In the genomic region with DNA sequence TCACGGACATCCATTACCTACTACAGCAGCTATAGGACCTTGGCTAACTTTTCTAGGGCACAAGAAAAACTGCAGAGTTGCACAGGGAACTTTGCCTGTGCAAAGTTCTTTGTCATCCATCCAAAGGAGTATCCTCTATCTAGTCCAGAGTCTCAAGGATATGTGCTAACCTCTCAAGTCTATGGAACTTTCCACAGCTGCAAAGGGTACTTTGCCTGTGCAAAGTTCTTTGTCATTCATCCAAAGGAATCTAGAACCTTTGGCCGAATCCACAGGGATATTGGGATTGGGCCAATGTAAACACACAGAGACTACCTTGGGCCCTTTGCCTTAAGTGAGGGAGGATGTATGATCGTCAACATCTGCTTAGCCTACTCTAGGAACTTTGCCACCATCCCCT, we compare ENCODE assay signal across 24 mouse cellular contexts.
A peak's percentile ranks its signal among the peaks of the same experiment; 100 is the strongest.
DNase-seq lines count a peak whose midpoint lies in the region; ATAC-seq and TF ChIP-seq lines count a peak whose summit lies in the region.
"Had no signal": no experiment of that assay in that cellular context is flagged by ENCODE, and none has a peak within 500 bp of the region (broad histone marks: within the 10 kb centered on the region; RNA-seq: fewer than 3 reads in every experiment).

No protein-coding gene starts in this region.

- H3K27me3 ChIP-seq in kidney, embryonic 14.5 days (ENCODE audit: control insufficient read depth, insufficient read depth, low read length), result no peaks in the 10 kb centered on the region
- no peaks in the 10 kb centered on the region for H3K27me3 ChIP-seq in liver, adult 2 months (ENCODE audit: control insufficient read depth, insufficient read depth, low read length)
- H3K27me3 ChIP-seq in liver, embryonic 11.5 days (replicated peaks; ENCODE audit: control insufficient read depth, insufficient read depth, low read length), result no peaks in the 10 kb centered on the region
- H3K27me3 ChIP-seq: CH12.LX; embryonic facial prominence, embryonic 12.5 days; forebrain, embryonic 13.5 days; forebrain, embryonic 15.5 days; Patski had no signal

- H3K36me3 ChIP-seq in kidney, embryonic 14.5 days (ENCODE audit: control insufficient read depth, insufficient read depth, low read length), result no peaks in the 10 kb centered on the region
- H3K36me3 ChIP-seq in liver, adult 2 months (ENCODE audit: control insufficient read depth, insufficient read depth, low read length), result no peaks in the 10 kb centered on the region
- H3K36me3 ChIP-seq in liver, embryonic 11.5 days (ENCODE audit: control insufficient read depth, insufficient read depth, low read length), result no peaks in the 10 kb centered on the region
- H3K36me3 ChIP-seq: embryonic facial prominence, embryonic 10.5 days; embryonic facial prominence, embryonic 12.5 days; forebrain, embryonic 15.5 days; G1E had no signal

- no peak overlapping the region for H3K27ac ChIP-seq in kidney, embryonic 14.5 days (ENCODE audit: low read depth, low read length)
- H3K27ac ChIP-seq in liver, adult 2 months (replicated peaks; ENCODE audit: insufficient read depth, low read depth, low read length), result no peak overlapping the region
- H3K27ac ChIP-seq in liver, embryonic 11.5 days (ENCODE audit: low read depth, low read length), result no peak overlapping the region
- H3K27ac ChIP-seq: embryonic facial prominence, embryonic 10.5 days; embryonic facial prominence, embryonic 12.5 days; forebrain, embryonic 13.5 days; forebrain, embryonic 15.5 days had no signal

- no peak overlapping the region for H3K4me3 ChIP-seq in kidney, embryonic 14.5 days (ENCODE audit: low read length)
- no peak overlapping the region for H3K4me3 ChIP-seq in liver, adult 2 months (ENCODE audit: insufficient read depth, low read depth, low read length)
- no peak overlapping the region for H3K4me3 ChIP-seq in liver, embryonic 11.5 days (ENCODE audit: low read depth, low read length)
- H3K4me3 ChIP-seq: embryonic facial prominence, embryonic 10.5 days; embryonic facial prominence, embryonic 12.5 days; forebrain, embryonic 13.5 days; forebrain, embryonic 15.5 days had no signal

- DNase-seq in kidney, adult 11 months, result peak; percentile 12
- DNase-seq in kidney, adult 8-10 months, result peak; percentile 4 to 45
- DNase-seq in kidney, postnatal 25 days, result no peak
- DNase-seq in liver, adult 2 months (ENCODE audit: extremely low read depth, low read depth, low spot score), result peak; percentile 4
- no peak for DNase-seq in liver, embryonic 11.5 days (ENCODE audit: low spot score)
- DNase-seq: adrenal gland, adult 8-10 months; adrenal gland, postnatal 14 days; adrenal gland, postnatal 36 days; B cell, adult 2 months; cerebellum, adult 11-12 months; cerebellum, adult 2 months; cerebellum, adult 9-10 months; cerebellum, postnatal 10 days; cerebellum, postnatal 25 days had no signal

- no peak for TF ChIP-seq CTCF in liver, adult 2 months (IDR thresholded peaks at IDR 0.05; ENCODE audit: low read depth, low read length)

- ATAC-seq in kidney, embryonic 14.5 days (ENCODE audit: low FRiP score, low TSS enrichment), result no peak
- ATAC-seq in liver, embryonic 11.5 days (replicated peaks; ENCODE audit: low FRiP score), result no peak
- ATAC-seq: activated CD4-positive, CD25-positive, alpha-beta regulatory T cell, adult 4 months; CD4-positive, CD25-positive, alpha-beta regulatory T cell, adult 4 months; forebrain, embryonic 13.5 days; forebrain, embryonic 15.5 days; Patski had no signal

- H3K9me3 ChIP-seq in kidney, embryonic 14.5 days (ENCODE audit: control insufficient read depth, low read length), result no peaks in the 10 kb centered on the region
- no peaks in the 10 kb centered on the region for H3K9me3 ChIP-seq in liver, embryonic 11.5 days (ENCODE audit: control insufficient read depth, low read length)
- H3K9me3 ChIP-seq: embryonic facial prominence, embryonic 10.5 days; embryonic facial prominence, embryonic 12.5 days; forebrain, embryonic 13.5 days; forebrain, embryonic 15.5 days; G1E had no signal

- WGBS in kidney, embryonic 14.5 days, result 83% methylated on average over 3 of the region's 3 CpGs
- 44% methylated on average over 3 of the region's 3 CpGs for WGBS in liver, adult 2 months
- 75% methylated on average over 3 of the region's 3 CpGs for WGBS in liver, embryonic 11.5 days

- no peak overlapping the region for H3K4me2 ChIP-seq in kidney, embryonic 14.5 days (replicated peaks; ENCODE audit: low read depth, low read length)
- H3K4me2 ChIP-seq in liver, embryonic 11.5 days, result no peak overlapping the region
- H3K4me2 ChIP-seq: embryonic facial prominence, embryonic 12.5 days; forebrain, embryonic 13.5 days; forebrain, embryonic 15.5 days had no signal

- H3K4me1 ChIP-seq in kidney, embryonic 14.5 days (ENCODE audit: control insufficient read depth, insufficient read depth, low read length), result no peaks in the 10 kb centered on the region
- no peaks in the 10 kb centered on the region for H3K4me1 ChIP-seq in liver, adult 2 months (ENCODE audit: control insufficient read depth, insufficient read depth, low read length)
- H3K4me1 ChIP-seq in liver, embryonic 11.5 days (replicated peaks; ENCODE audit: control insufficient read depth, insufficient read depth, low read length), result no peaks in the 10 kb centered on the region
- H3K4me1 ChIP-seq: embryonic facial prominence, embryonic 10.5 days; embryonic facial prominence, embryonic 12.5 days; forebrain, embryonic 13.5 days; forebrain, embryonic 15.5 days had no signal

- no peak for TF ChIP-seq POLR2A in liver, adult 2 months (IDR thresholded peaks at IDR 0.05; ENCODE audit: extremely low read depth, insufficient read depth, low read length)

- no peaks in the 10 kb centered on the region for H3K79me2 ChIP-seq in liver, adult 2 months (ENCODE audit: control insufficient read depth, insufficient read depth, low read length)

- H3K9ac ChIP-seq in kidney, embryonic 14.5 days (ENCODE audit: low read depth, low read length), result no peak overlapping the region
- no peak overlapping the region for H3K9ac ChIP-seq in liver, adult 2 months (ENCODE audit: low read depth, low read length)
- H3K9ac ChIP-seq in liver, embryonic 11.5 days (ENCODE audit: low read depth, low read length), result no peak overlapping the region
- H3K9ac ChIP-seq: embryonic facial prominence, embryonic 12.5 days; forebrain, embryonic 13.5 days; forebrain, embryonic 15.5 days had no signal

Comparison
In these comparisons a context has a peak if more than half of its experiments do, and no peak if none do; other contexts are left out.
1. DNase-seq: peak in kidney, adult 11 months (single experiment), kidney, adult 8-10 months (2 of 2) and liver, adult 2 months (single experiment); none in kidney, postnatal 25 days (0 of 2) and liver, embryonic 11.5 days (single experiment).